Mouse (Mus musculus): ENCODE results near the gene Dkk2.

Gene Dkk2

DNA sequence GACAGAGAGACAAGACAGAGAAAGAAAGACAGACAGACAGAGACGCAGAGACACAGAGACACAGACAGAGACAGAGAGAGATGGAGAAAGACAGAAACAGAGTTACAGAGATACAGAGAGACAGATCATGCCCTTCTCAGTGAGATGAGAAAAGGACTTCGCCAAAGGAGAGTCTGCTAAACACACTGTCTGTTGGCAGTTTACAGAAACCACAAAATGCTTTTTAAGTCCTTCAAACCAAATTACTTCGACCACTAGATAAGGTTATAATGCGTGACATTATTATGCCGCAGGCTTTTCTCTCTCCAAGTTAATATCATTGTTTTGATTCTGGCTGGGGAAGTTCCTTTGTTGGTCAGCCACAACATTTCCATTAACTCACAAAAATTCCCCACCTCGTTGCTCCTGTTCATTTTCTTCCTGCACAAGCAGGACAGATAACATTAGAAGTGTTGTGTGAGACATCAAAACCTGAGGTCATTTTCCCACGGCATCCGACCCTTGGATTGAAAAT is 40.2 kb downstream of the Dkk2 start:
- no peak for DNase-seq

DNA sequence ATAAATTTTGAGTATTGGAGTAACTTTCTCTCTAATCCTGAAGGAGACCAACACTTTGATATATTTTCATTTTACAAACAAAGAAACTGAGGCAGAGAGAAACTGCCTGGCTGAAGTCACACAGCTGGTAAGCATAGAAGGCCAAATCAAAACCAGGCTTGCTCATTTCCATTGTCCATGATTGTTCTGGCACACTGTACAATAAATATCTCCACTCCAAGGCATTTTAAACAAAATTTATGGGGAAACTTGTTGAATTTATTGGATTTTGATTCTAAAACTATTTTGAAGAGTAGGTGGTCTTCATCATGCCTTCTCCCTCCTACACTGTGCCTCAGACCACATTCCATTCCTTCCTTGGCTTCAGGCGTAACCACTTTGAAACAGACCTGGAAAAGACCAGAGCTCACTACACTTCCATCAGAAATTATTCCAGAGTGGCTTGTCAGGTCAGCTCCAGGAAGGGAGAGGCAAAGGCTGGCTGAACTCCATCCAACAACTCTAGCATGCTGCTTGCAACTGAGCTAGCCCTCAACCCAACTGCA is 44.7 kb downstream of the Dkk2 start:
- no peak for DNase-seq

- DNase-seq, result no peak
Observed at GRCm38 (mm10) chr3:132130781-132131180, 45.7 kb downstream of the Dkk2 start.

DNA sequence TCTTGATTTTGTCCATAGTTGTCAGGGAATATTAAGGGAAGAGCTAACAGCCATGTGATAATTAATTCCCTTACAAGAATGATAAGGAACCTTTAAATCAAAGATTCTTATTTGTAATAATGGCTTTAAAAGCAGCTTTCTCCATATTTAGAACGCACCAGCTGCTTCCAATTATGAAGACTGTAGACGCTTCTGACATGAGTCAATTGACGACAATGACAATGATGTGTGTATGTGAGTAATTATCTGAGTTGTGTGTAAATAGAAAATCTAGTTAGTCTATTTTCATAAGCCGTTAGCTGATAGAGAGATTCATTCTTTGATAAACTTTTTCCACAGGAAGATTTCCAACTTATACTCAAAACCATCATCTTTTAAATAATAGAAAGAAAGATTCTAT is 46.8 kb downstream of the Dkk2 start:
- DNase-seq, result no peak

GRCm38 (mm10) chr3:132134502-132134901 is 49.4 kb downstream of the Dkk2 start:
- DNase-seq, result no peak

- peak; percentile 14 for DNase-seq
Observed at GRCm38 (mm10) chr3:132137802-132138378, 52.8 kb downstream of the Dkk2 start.

GRCm38 (mm10) chr3:132141031-132141430 is 55.9 kb downstream of the Dkk2 start:
- no peak for DNase-seq

GRCm38 (mm10) chr3:132149446-132150025 is 64.4 kb downstream of the Dkk2 start:
- peak; percentile 6 for DNase-seq

DNA sequence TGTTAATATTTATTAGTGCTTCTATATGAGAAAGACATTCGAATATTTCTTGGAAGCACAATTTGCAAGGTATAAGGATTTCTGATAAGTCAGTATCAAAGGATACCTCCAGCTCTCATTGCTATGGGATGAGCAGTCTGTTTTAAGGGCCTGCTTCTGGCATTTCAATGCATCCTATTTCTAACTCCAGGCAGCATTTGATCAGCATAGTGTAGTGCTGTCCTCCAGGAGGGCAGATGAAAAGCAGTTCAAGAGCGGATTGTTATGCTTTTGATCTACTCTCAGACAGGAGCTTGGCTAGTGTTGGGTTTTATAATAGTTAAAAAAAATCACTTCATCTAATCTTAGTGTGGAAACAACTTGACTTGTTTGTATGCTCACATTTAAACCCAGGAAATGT is 73.7 kb downstream of the Dkk2 start:
- DNase-seq, result no peak

GRCm38 (mm10) chr3:132168911-132169310 is 83.8 kb downstream of the Dkk2 start:
- no peak for DNase-seq

DNA sequence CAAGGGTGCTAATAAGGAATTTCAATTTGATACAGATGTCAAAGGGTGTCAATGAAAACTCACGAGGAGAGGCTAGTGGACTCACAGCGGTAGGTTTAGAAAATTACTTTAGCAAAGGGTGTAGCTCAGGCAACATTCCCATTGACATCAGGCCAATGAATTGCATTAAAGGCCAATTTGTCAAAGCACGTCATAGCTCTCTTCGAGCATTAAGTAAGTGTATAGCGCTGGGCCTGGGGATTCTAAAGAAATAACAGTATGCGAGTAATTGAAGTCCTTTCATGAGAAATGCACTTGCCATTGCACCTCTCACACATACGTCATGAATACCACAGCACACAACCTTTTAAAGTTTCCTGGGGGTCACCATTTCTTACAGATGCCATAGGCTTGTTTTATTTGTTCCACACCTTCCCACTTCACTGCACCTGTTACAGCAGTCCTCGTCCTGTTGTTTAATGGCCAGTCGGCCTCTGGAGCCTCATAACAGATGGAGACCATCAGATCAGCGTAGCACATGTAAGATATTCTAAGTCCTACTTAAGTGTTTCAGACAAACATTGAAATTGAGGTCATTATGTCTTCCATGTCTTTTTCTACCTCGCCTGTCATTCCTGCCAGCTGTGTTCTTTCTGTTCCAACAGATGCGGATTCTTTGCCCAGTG is 101.9 kb downstream of the Dkk2 start:
- no peak for DNase-seq

DNA sequence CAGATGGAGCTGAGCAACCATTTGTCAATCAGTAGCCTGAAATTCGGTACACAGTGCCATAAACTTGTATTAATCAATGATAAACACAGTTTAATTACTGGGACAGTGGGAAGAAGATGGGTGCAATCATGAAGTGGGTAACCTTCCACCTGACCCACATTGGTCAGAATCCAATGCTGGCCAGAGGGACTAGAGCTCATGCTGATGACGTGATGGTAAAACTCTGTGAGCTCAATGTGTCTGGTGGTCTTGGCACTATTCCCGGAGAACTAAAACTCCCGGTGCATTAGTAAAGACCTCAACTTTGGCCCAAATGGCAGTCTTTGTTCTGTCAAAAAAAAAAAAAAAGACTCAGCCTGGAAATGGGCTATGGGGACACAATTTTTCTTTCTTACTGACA is 116.9 kb downstream of the Dkk2 start:
- DNase-seq, result no peak

- DNase-seq, result no peak
Observed at GRCm38 (mm10) chr3:132202665-132203064, 117.6 kb downstream of the Dkk2 start.

GRCm38 (mm10) chr3:132207469-132207868 is 122.4 kb downstream of the Dkk2 start:
- peak; percentile 62 for DNase-seq

DNA sequence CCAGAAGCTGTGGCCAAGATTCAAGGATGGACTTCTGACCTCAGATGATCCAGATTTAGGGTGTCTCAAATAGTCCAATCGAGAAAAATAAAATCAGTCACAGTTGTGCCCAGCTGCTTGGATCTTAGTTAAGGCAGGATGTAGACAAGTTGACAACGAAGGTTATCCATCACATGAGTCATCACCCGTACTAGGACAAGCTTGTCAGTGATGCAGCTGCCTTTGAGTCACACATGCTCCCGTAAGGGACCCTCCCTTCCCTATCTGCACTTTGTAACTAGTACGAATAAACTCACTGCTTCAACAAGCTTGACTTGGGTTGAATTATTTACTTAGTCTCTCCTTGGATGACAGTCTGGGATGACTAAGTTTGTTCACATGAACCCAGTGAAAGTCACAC is 126.2 kb downstream of the Dkk2 start:
- DNase-seq, result no peak

- no peak for DNase-seq
Observed at GRCm38 (mm10) chr3:132219977-132220487, 134.9 kb downstream of the Dkk2 start.

- no peak for DNase-seq
Observed at GRCm38 (mm10) chr3:132227622-132228021, 142.5 kb downstream of the Dkk2 start.

Measured in right cerebral cortex, postnatal 4 days (tissue).